Mouse (Mus musculus) erythroblast, embryonic 14.5 days (primary cell): Measurements from ENCODE around the gene Gpn2. TPM values are rescaled to one million over a fixed set of nuclear protein-coding genes. Genes with fewer than 3 reads are reported as not detected.

ENCODE experiments used
- H3K27me3 ChIP-seq: 2 replicates; pipeline ENCODE4 v1.6.1; 2012; ENCODE audit warnings: inconsistent platforms; ENCODE audit not compliant: control insufficient read depth
- H3K36me3 ChIP-seq: 2 replicates; pipeline ENCODE4 v1.6.1; 2012; ENCODE audit warnings: mild to moderate bottlenecking, inconsistent platforms; ENCODE audit not compliant: control insufficient read depth
- H3K4me1 ChIP-seq: 2 replicates; pipeline ENCODE4 v1.6.1; 2012; ENCODE audit warnings: inconsistent platforms; ENCODE audit not compliant: control insufficient read depth
- H3K4me3 ChIP-seq: replicated peaks from 2 replicates; pipeline ENCODE3; 2012; ENCODE audit warnings: moderate library complexity, mild to moderate bottlenecking, inconsistent platforms
- H3K9me3 ChIP-seq: 2 replicates; pipeline ENCODE4 v1.6.1; 2012; ENCODE audit warnings: low read length, inconsistent platforms, mixed read lengths; ENCODE audit not compliant: control insufficient read depth
- GATA1 ChIP-seq: IDR thresholded peaks from 2 replicates; pipeline ENCODE4 v1.6.1; 2012; ENCODE audit warnings: low read length, inconsistent platforms, mixed read lengths
- TAL1 ChIP-seq: IDR thresholded peaks from 3 replicates; pipeline ENCODE4 v1.6.1; 2012; ENCODE audit warnings: low read length, inconsistent platforms, mixed read lengths
- polyA plus RNA-seq: library from polyadenylated mRNA; stranded (reverse); fragments of >175 nt; gene quantifications from 2 replicates; pipeline ENCODE4 v1.2.3, GENCODE M21; 2012

Gpn2 gene
- polyA plus RNA-seq, 1 experiment = 4.2 TPM

GRCm38 (mm10) chr4:133613867-133614266, 29.7 kb downstream of the Gpn2 start:
- no peak for TF ChIP-seq TAL1
- TF ChIP-seq GATA1 = no peak
- peaks cover 7% of the 10 kb centered on the region for H3K4me1 ChIP-seq
- no peaks in the 10 kb centered on the region for H3K27me3 ChIP-seq
- H3K9me3 ChIP-seq = peaks cover 9% of the 10 kb centered on the region
- no peak overlapping the region for H3K4me3 ChIP-seq
- peaks cover 6% of the 10 kb centered on the region for H3K36me3 ChIP-seq

- TF ChIP-seq GATA1 (no peak), TAL1 (no peak)
- peaks cover 6% of the 10 kb centered on the region for H3K36me3 ChIP-seq
- H3K4me1 ChIP-seq = peaks cover 7% of the 10 kb centered on the region
- peaks cover 9% of the 10 kb centered on the region for H3K9me3 ChIP-seq
- H3K27me3 ChIP-seq = no peaks in the 10 kb centered on the region
- no peak overlapping the region for H3K4me3 ChIP-seq
These were observed 30.2 kb downstream of the Gpn2 start for GRCm38 (mm10) chr4:133614274-133614761.

GRCm38 (mm10) chr4:133615416-133615815, 31.3 kb downstream of the Gpn2 start:
- Histone ChIP-seq H3K27me3 (no peaks in the 10 kb centered on the region), H3K9me3 (peaks cover 9% of the 10 kb centered on the region), H3K4me3 (no peak overlapping the region), H3K36me3 (peaks cover 6% of the 10 kb centered on the region), H3K4me1 (peaks cover 8% of the 10 kb centered on the region)
- TF ChIP-seq GATA1 (no peak), TAL1 (no peak)

GRCm38 (mm10) chr4:133617936-133618335, 33.8 kb downstream of the Gpn2 start:
- peaks cover 4% of the 10 kb centered on the region for H3K4me1 ChIP-seq
- no peaks in the 10 kb centered on the region for H3K27me3 ChIP-seq
- no peaks in the 10 kb centered on the region for H3K9me3 ChIP-seq
- TF ChIP-seq TAL1 = no peak
- TF ChIP-seq GATA1 = no peak
- no peak overlapping the region for H3K4me3 ChIP-seq
- H3K36me3 ChIP-seq = no peaks in the 10 kb centered on the region; the same call in 1 of the 2 replicates

GRCm38 (mm10) chr4:133619473-133620136, 35.4 kb downstream of the Gpn2 start:
- Histone ChIP-seq H3K4me3 (no peak overlapping the region), H3K9me3 (no peaks in the 10 kb centered on the region), H3K27me3 (no peaks in the 10 kb centered on the region), H3K4me1 (peaks cover 4% of the 10 kb centered on the region), H3K36me3 (peaks cover 2% of the 10 kb centered on the region; the same call in 1 of the 2 replicates)
- TF ChIP-seq TAL1 = no peak
- TF ChIP-seq GATA1 = no peak

- TF ChIP-seq TAL1 = no peak
- no peak for TF ChIP-seq GATA1
- peaks cover 4% of the 10 kb centered on the region for H3K4me1 ChIP-seq
These were observed 36.5 kb downstream of the Gpn2 start for GRCm38 (mm10) chr4:133620668-133621067.

GRCm38 (mm10) chr4:133622161-133622695, 38.1 kb downstream of the Gpn2 start:
- Histone ChIP-seq H3K27me3 (no peaks in the 10 kb centered on the region), H3K36me3 (peaks cover 5% of the 10 kb centered on the region; the same call in 1 of the 2 replicates), H3K9me3 (no peaks in the 10 kb centered on the region), H3K4me1 (peaks cover 6% of the 10 kb centered on the region), H3K4me3 (no peak overlapping the region)
- TF ChIP-seq GATA1 = no peak
- no peak for TF ChIP-seq TAL1

More at GRCm38 (mm10) chr4:133620668-133621067, 36.5 kb downstream of the Gpn2 start:
- Histone ChIP-seq H3K4me3 (no peak overlapping the region), H3K36me3 (peaks cover 2% of the 10 kb centered on the region; the same call in 1 of the 2 replicates), H3K9me3 (no peaks in the 10 kb centered on the region), H3K27me3 (no peaks in the 10 kb centered on the region)

GRCm38 (mm10) chr4:133624830-133625229, 40.7 kb downstream of the Gpn2 start:
- Histone ChIP-seq H3K4me3 (no peak overlapping the region), H3K36me3 (peaks cover 5% of the 10 kb centered on the region; the same call in 1 of the 2 replicates), H3K9me3 (no peaks in the 10 kb centered on the region), H3K27me3 (no peaks in the 10 kb centered on the region), H3K4me1 (peaks cover 3% of the 10 kb centered on the region; the same call in 1 of the 2 replicates)
- no peak for TF ChIP-seq GATA1
- TF ChIP-seq TAL1 = no peak

GRCm38 (mm10) chr4:133625621-133626071, 41.5 kb downstream of the Gpn2 start:
- Histone ChIP-seq H3K4me3 (no peak overlapping the region), H3K36me3 (peaks cover 5% of the 10 kb centered on the region; the same call in 1 of the 2 replicates), H3K4me1 (peaks cover 2% of the 10 kb centered on the region; the same call in 1 of the 2 replicates), H3K27me3 (no peaks in the 10 kb centered on the region), H3K9me3 (no peaks in the 10 kb centered on the region)
- no peak for TF ChIP-seq TAL1
- TF ChIP-seq GATA1 = no peak
